Mouse (Mus musculus) CH12.LX (cell line): ENCODE measurements around the gene Rbks. TPM values are rescaled to one million over a fixed set of nuclear protein-coding genes. Genes with fewer than 3 reads are reported as not detected.

ENCODE experiments used
- DNase-seq: peaks from one replicate; pipeline ENCODE4 v3.0.0-alpha.2; 2013; ENCODE audit errors: extremely low read depth
- H3K27ac ChIP-seq: 2 replicates; pipeline ENCODE4 v1.5.1; 2012; ENCODE audit warnings: low read depth, mild to moderate bottlenecking, control low read depth, moderate library complexity; ENCODE audit not compliant: insufficient read depth
- H3K27me3 ChIP-seq: replicated peaks from 2 replicates; pipeline ENCODE3; 2012; ENCODE audit warnings: inconsistent platforms
- H3K36me3 ChIP-seq, 2 experiments: replicated peaks in 1 of 2; 2 replicates each; pipeline versions ENCODE3 to v1.6.1; 2012; ENCODE audit warnings: inconsistent platforms in 1 of 2, low read length in 1 of 2, mild to moderate bottlenecking in 1 of 2, mixed read lengths in 1 of 2, moderate library complexity in 1 of 2; ENCODE audit not compliant: control insufficient read depth in 1 of 2, insufficient read depth in 1 of 2
- H3K4me1 ChIP-seq, 2 experiments: 2 replicates each; pipeline ENCODE4 v1.6.1; 2012; ENCODE audit warnings: inconsistent platforms in 1 of 2, moderate library complexity in 1 of 2; ENCODE audit not compliant: insufficient read depth in 2 of 2, control insufficient read depth in 1 of 2
- H3K4me2 ChIP-seq: 2 replicates; pipeline ENCODE4 v1.6.1; 2012; ENCODE audit warnings: low read depth, mild to moderate bottlenecking, control low read depth; ENCODE audit not compliant: poor library complexity, insufficient read depth, severe bottlenecking
- H3K4me3 ChIP-seq, 3 experiments: fragments of 150-350 bp in 1 of 3; sonication (generic) in 1 of 3; replicated peaks in 1 of 3; 2 replicates each; pipeline versions ENCODE3 to v1.5.1; 2011 to 2012; ENCODE audit warnings: low read depth in 2 of 3, low read length in 2 of 3, mild to moderate bottlenecking in 2 of 3, moderate library complexity in 2 of 3, control low read depth in 1 of 3, improper control_type of control experiment in 1 of 3, inconsistent platforms in 1 of 3, mixed read lengths in 1 of 3; ENCODE audit not compliant: poor library complexity in 1 of 3
- H3K79me2 ChIP-seq: replicated peaks from 2 replicates; pipeline ENCODE4 v1.6.1; 2012; ENCODE audit warnings: mild to moderate bottlenecking, moderate library complexity; ENCODE audit not compliant: control insufficient read depth, poor library complexity, insufficient read depth, severe bottlenecking; ENCODE audit errors: extremely low read depth
- H3K9ac ChIP-seq: 2 replicates; pipeline ENCODE4 v1.6.1; 2012; ENCODE audit warnings: low read depth, mild to moderate bottlenecking, control low read depth, moderate library complexity; ENCODE audit not compliant: insufficient read depth
- H3K9me3 ChIP-seq: replicated peaks from 2 replicates; pipeline ENCODE3; 2012; ENCODE audit warnings: low read length, inconsistent platforms, mixed read lengths
- CTCF ChIP-seq, 2 experiments: IDR thresholded peaks in 1 of 2; conservative IDR thresholded peaks in 1 of 2; 2 replicates each; pipeline ENCODE4 v1.5.1; 2011 to 2012; ENCODE audit warnings: low read depth in 2 of 2, low read length in 2 of 2, improper control_type of control experiment in 1 of 2, inconsistent platforms in 1 of 2, mild to moderate bottlenecking in 1 of 2, moderate library complexity in 1 of 2
- IRF4 ChIP-seq: IDR thresholded peaks from 2 replicates; pipeline ENCODE4 v1.6.1; 2014; ENCODE audit warnings: low read depth, mild to moderate bottlenecking, inconsistent platforms, low read length, improper control_type of control experiment
- JUND ChIP-seq: conservative IDR thresholded peaks from 2 replicates; pipeline ENCODE4 v1.6.1; 2011; ENCODE audit warnings: low read depth, low read length, improper control_type of control experiment
- MAFK ChIP-seq: IDR thresholded peaks from 2 replicates; pipeline ENCODE4 v1.6.1; 2011; ENCODE audit warnings: low read length, improper control_type of control experiment; ENCODE audit not compliant: insufficient replicate concordance
- NELFE ChIP-seq: IDR thresholded peaks from 2 replicates; pipeline ENCODE4 v1.6.1; 2011; ENCODE audit warnings: low read depth, low read length, improper control_type of control experiment
- NRF1 ChIP-seq: IDR thresholded peaks from 2 replicates; pipeline ENCODE4 v1.6.1; 2014; ENCODE audit warnings: low read depth, mild to moderate bottlenecking, inconsistent platforms, low read length, improper control_type of control experiment, moderate library complexity
- PAX5 ChIP-seq: IDR thresholded peaks from 2 replicates; pipeline ENCODE4 v1.6.1; 2012; ENCODE audit warnings: low read length, inconsistent platforms, mixed read lengths
- POLR2A ChIP-seq: IDR thresholded peaks from 2 replicates; pipeline ENCODE4 v1.6.1; 2011; ENCODE audit warnings: low read depth, mild to moderate bottlenecking, improper control_type of control experiment, low read length
- RAD21 ChIP-seq: IDR thresholded peaks from 2 replicates; pipeline ENCODE4 v1.6.1; 2011; ENCODE audit warnings: low read depth, mild to moderate bottlenecking, low read length, improper control_type of control experiment, moderate library complexity
- SMC3 ChIP-seq: IDR thresholded peaks from 2 replicates; pipeline ENCODE4 v1.6.1; 2011; ENCODE audit warnings: low read depth, low read length, improper control_type of control experiment
- TBP ChIP-seq: conservative IDR thresholded peaks from 2 replicates; pipeline ENCODE4 v1.6.1; 2011; ENCODE audit warnings: low read depth, low read length, improper control_type of control experiment
- TCF12 ChIP-seq: IDR thresholded peaks from 2 replicates; pipeline ENCODE4 v1.6.1; 2014; ENCODE audit warnings: low read depth, mild to moderate bottlenecking, inconsistent platforms, low read length, improper control_type of control experiment
- USF1 ChIP-seq: IDR thresholded peaks from 2 replicates; pipeline ENCODE4 v1.6.1; 2014; ENCODE audit warnings: low read depth, mild to moderate bottlenecking, inconsistent platforms, low read length, improper control_type of control experiment
- USF2 ChIP-seq: conservative IDR thresholded peaks from 2 replicates; pipeline ENCODE4 v1.6.1; 2011; ENCODE audit warnings: low read depth, low read length, improper control_type of control experiment
- dilution Hi-C: fragments of 300-500 bp; cut with MboI; formaldehyde crosslinking; loops from 2 replicates; pipeline ENCODE4 v1.14.3; 2020; ENCODE audit warnings: low sequenced_read_pairs; ENCODE audit not compliant: extremely low pct_unique_long_range_greater_than_20kb, extremely low pct_ligation_motif_present
- in situ Hi-C: fragments of 300-500 bp; cut with MboI; formaldehyde crosslinking; loops from 3 replicates; pipeline ENCODE4 v1.14.3; 2019; ENCODE audit warnings: low sequenced_read_pairs, low pct_ligation_motif_present, low pct_unique_long_range_greater_than_20kb, mixed read lengths
- polyA plus RNA-seq: library from polyadenylated mRNA; unstranded; fragments of >175 nt; gene quantifications from 2 replicates; pipeline ENCODE4 v1.2.1, GENCODE M21; 2012; ENCODE audit warnings: low read depth; ENCODE audit not compliant: insufficient read length
- total RNA-seq, 2 experiments: library from RNA; depleted of rRNA; stranded (reverse); fragments of 300-350 nt in 1 of 2; fragments of >200 nt in 1 of 2; gene quantifications; 2 replicates each; pipeline ENCODE4 v1.2.3; 2012 to 2014

Rbks gene
- total and polyA plus RNA-seq, 3 experiments, result 3.6 to 9.2 (median 6.8) TPM

DNA sequence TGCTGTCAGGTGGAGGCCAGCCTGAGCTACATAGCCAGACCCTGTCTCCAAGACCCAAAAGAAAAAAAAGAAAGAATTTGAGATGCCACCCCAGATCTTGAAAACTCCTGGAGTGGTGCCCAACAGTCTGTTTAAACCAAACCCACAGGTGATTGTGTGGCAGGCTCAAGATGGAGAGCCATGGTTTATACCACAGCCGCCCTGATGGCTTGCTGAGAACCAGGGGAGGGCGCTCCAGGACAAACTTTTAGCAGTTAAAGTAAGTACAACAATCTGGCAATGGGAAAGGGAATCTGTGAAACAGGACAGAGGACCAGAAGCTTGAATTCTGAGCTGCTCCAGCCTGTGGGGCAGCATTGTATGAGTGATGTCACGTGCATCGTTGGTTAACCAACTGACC is 98.8 kb downstream of the Rbks start:
- dilution Hi-C loops (no loop called here), in situ Hi-C loops (loop anchor here (10.0 kb wide), 1 partner anchor 596 kb away; no protein-coding TSS in a partner anchor)
- Histone ChIP-seq H3K27me3 (no peaks in the 10 kb centered on the region), H3K36me3 (no peaks in the 10 kb centered on the region), H3K79me2 (no peaks in the 10 kb centered on the region), H3K4me1 (peaks cover 6 to 14% of the 10 kb centered on the region in 2 experiments; a peak in 2 of 4 replicates), H3K27ac (no peak overlapping the region), H3K9me3 (no peaks in the 10 kb centered on the region), H3K4me2 (no peak overlapping the region), H3K9ac (no peak overlapping the region), H3K4me3 (no peak overlapping the region)
- DNase-seq, result peak; percentile 37
- TF ChIP-seq SMC3, result peak; percentile 48
- TF ChIP-seq POLR2A, result no peak
- TF ChIP-seq NRF1, result no peak
- peak; percentile 8 to 66; a peak in 2 of 4 replicates for TF ChIP-seq CTCF (conservative IDR thresholded peaks at IDR 0.05 in 1 of 2, IDR thresholded peaks at IDR 0.05 in 1 of 2; ENCODE audit: low read depth in 2 of 2, low read length in 2 of 2)
- TF ChIP-seq IRF4, result no peak
- no peak for TF ChIP-seq NELFE
- TF ChIP-seq RAD21, result peak; percentile 69

DNA sequence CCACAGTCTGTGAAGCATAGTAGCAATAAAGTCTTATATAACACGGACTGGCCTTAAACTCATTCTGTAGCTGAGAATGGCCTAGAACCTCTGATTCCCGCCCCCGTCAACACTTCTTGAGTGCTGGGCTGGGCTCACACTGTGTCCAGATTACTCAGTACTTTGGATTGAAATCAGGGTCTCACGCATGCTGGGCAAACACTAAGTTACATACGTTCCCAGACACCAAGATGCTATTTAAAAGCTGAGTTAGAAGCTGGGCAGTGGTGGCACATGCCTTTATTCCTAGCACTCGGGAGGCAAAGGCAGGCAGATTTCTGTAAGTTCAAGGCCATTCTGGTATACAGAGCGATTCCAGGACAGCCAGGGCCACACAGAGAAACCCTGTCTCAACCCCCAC is 99.3 kb downstream of the Rbks start:
- no peak overlapping the region for H3K27ac ChIP-seq
- no peak overlapping the region for H3K9ac ChIP-seq
- no peaks in the 10 kb centered on the region for H3K27me3 ChIP-seq
- dilution Hi-C loops, result no loop called here
- no peaks in the 10 kb centered on the region for H3K36me3 ChIP-seq
- TF ChIP-seq TBP (no peak), TCF12 (no peak), NRF1 (no peak), JUND (no peak), USF1 (no peak), MAFK (no peak), USF2 (no peak)
- in situ Hi-C loops, result loop anchor here (10.0 kb wide), 1 partner anchor 597 kb away; no protein-coding TSS in a partner anchor
- H3K9me3 ChIP-seq, result no peaks in the 10 kb centered on the region
- H3K4me2 ChIP-seq, result no peak overlapping the region
- H3K4me1 ChIP-seq, result peaks cover 6 to 14% of the 10 kb centered on the region in 2 experiments; a peak in 2 of 4 replicates
- H3K79me2 ChIP-seq, result no peaks in the 10 kb centered on the region
- no peak for DNase-seq
- H3K4me3 ChIP-seq, result no peak overlapping the region

DNA sequence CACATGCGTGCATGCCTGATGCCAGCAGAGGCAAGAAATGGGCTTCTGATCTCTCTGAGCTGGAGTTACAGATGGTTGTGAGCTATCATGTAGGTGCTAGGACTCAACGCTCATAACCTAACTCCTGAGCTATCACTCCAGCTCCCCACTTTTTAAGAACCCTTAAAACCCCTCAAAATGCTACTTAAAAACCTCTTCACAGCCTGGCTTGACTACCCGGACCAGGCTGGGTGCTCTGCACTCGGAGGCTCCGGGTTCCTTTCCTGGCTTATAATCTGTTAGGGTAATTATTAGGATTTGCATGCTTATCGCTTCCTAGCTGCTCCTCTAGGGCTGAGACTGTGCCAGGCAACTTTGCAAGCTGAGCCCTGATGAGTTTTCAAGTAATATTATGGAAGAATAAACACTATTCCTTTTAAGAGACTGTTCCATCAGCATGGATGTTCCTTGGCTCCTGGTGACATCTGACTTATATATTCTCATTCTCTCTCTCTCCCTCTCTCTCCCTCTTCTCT is 99.9 kb downstream of the Rbks start:
- in situ Hi-C loops (loop anchor here (10.0 kb wide), 1 partner anchor 597 kb away; no protein-coding TSS in a partner anchor), dilution Hi-C loops (no loop called here)
- no peaks in the 10 kb centered on the region for H3K79me2 ChIP-seq
- no peaks in the 10 kb centered on the region for H3K9me3 ChIP-seq
- H3K4me3 ChIP-seq, result no peak overlapping the region
- no peak overlapping the region for H3K4me2 ChIP-seq
- no peaks in the 10 kb centered on the region for H3K27me3 ChIP-seq
- no peak for TF ChIP-seq JUND
- TF ChIP-seq TCF12, result no peak
- no peak for TF ChIP-seq PAX5
- no peaks in the 10 kb centered on the region for H3K36me3 ChIP-seq
- no peak overlapping the region for H3K9ac ChIP-seq
- DNase-seq, result no peak
- no peak overlapping the region for H3K27ac ChIP-seq
- H3K4me1 ChIP-seq, result peaks cover 1 to 10% of the 10 kb centered on the region in 2 experiments; a peak in 2 of 4 replicates
